Mouse (Mus musculus): ENCODE measurements around the gene Plekhm1.

- TF ChIP-seq CTCF (IDR thresholded peaks at IDR 0.05; ENCODE audit: insufficient read depth, low read length) (no peak), POLR2A (IDR thresholded peaks at IDR 0.05; ENCODE audit: borderline replicate concordance, extremely low read depth, low read depth, low read length) (no peak)
Measured at GRCm38 (mm10) chr11:103406551-103406950, 5.9 kb downstream of the Plekhm1 start.

Data from lung, adult 2 months (tissue).